Mouse (Mus musculus): Measurements from ENCODE around the gene Vsx2. TPM values are rescaled to one million over a fixed set of nuclear protein-coding genes. Genes with fewer than 3 reads are reported as not detected.
A peak's percentile ranks its signal among the peaks of the same experiment; 100 is the strongest.

Gene Vsx2
- polyA plus RNA-seq, 1 experiment: not detected

DNA sequence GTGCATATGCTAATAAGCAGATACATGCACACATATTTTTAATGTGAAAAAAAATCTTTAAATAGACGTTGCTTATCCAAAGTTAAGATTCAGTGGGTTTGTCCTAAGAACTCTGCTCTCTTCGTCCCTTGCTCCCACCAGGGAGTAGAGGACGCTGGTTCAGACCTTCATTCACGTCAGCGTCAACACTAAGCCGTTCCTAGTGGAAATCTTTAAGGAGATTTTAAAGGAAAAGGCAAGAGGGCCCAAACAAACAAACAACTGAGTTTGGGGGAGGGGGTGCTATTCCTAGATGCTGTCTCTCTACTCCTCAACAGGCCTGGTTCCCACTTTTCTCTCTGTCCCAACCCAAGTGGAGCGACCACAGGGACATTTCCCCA, 2.8 kb downstream of the Vsx2 start:
- TF ChIP-seq CTCF (IDR thresholded peaks at IDR 0.05; ENCODE audit: extremely low read depth, insufficient read depth, insufficient read length, insufficient replicate concordance) (no peak), POLR2A (IDR thresholded peaks at IDR 0.05; ENCODE audit: low read depth, low read length) (no peak)
- peaks cover 39% of the 10 kb centered on the region for H3K27me3 ChIP-seq (ENCODE audit: control insufficient read depth, insufficient read depth, low read length)
- 19% methylated on average over 7 of the region's 7 CpGs for WGBS
- no peaks in the 10 kb centered on the region for H3K36me3 ChIP-seq (ENCODE audit: control insufficient read depth, insufficient read depth, low read length)
- H3K27ac ChIP-seq (ENCODE audit: insufficient read depth, low read length): no peak overlapping the region
- no peak overlapping the region for H3K4me3 ChIP-seq (ENCODE audit: extremely low read depth, insufficient read depth, insufficient read length)
- DNase-seq (ENCODE audit: low read depth in 1 of 2, low spot score in 2 of 2): no peak
- H3K4me1 ChIP-seq (ENCODE audit: control insufficient read depth, insufficient read depth, insufficient read length): no peaks in the 10 kb centered on the region

DNA sequence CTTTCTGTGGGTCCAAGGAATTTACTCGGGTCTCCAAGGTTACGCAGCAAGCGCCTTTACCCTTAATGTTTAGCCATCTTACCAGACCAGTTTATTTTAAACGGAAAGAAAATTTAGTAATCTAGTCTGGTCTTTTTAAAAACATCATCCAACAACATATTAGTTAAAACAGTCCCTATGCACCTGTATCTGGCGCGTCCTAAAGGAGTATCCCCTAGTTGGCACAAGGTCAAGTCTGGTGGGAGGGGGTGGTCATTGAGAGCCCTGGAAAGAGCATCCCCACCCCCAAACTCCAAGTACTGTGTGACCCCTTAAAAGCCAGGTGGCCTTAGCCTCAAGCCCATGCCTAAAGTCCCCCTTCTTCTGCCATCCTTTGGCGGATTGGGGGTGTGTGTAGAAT, 3.5 kb downstream of the Vsx2 start:
- TF ChIP-seq CTCF (IDR thresholded peaks at IDR 0.05; ENCODE audit: extremely low read depth, insufficient read depth, insufficient read length, insufficient replicate concordance) (no peak), POLR2A (IDR thresholded peaks at IDR 0.05; ENCODE audit: low read depth, low read length) (no peak)
- WGBS: 41% methylated on average over 7 of the region's 7 CpGs
- Histone ChIP-seq H3K4me1 (ENCODE audit: control insufficient read depth, insufficient read depth, insufficient read length) (no peaks in the 10 kb centered on the region), H3K27ac (ENCODE audit: insufficient read depth, low read length) (no peak overlapping the region), H3K4me3 (ENCODE audit: extremely low read depth, insufficient read depth, insufficient read length) (no peak overlapping the region), H3K27me3 (ENCODE audit: control insufficient read depth, insufficient read depth, low read length) (peaks cover 39% of the 10 kb centered on the region), H3K36me3 (ENCODE audit: control insufficient read depth, insufficient read depth, low read length) (no peaks in the 10 kb centered on the region)
- no peak for DNase-seq (ENCODE audit: low read depth in 1 of 2, low spot score in 2 of 2)

DNA sequence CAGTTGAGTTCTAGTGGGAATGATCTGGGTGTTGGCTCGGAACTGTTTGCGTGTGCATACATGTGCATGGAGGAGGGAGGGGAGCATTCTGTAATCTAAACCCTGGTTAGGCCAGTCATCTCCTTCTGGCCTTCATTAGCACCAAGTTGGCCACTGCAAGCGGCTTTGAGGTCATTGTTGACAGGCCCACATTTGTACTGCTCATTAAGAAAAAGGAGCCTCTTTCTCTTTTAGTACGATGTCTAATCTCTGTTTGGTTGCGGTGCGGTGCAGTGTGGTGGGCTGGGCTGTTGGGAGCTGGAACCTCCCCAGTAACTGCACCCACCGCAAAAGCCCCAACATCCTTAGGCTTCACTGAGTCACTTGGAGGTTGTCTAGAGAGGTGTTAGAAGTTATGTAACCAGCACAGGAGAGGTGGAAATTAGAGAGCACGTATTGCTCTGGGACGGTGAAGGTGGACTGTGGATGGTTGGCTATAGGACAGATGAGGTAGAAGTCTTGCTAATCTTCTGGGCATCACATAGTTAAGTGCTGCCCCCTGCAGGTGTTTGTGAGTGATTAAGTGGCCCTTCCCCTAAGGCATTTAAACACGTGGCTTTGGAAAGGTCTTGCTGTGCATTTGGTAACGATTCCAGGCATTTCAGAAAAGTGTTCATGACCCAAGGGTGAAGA, 8.3 kb downstream of the Vsx2 start:
- peaks cover 8% of the 10 kb centered on the region; the same call in 1 of the 2 replicates for H3K27me3 ChIP-seq (ENCODE audit: control insufficient read depth, insufficient read depth, low read length)
- no peaks in the 10 kb centered on the region for H3K36me3 ChIP-seq (ENCODE audit: control insufficient read depth, insufficient read depth, low read length)
- H3K4me1 ChIP-seq (ENCODE audit: control insufficient read depth, insufficient read depth, insufficient read length): no peaks in the 10 kb centered on the region
- 77% methylated on average over 11 of the region's 11 CpGs for WGBS
- no peak overlapping the region for H3K4me3 ChIP-seq (ENCODE audit: extremely low read depth, insufficient read depth, insufficient read length)
- no peak for TF ChIP-seq CTCF (IDR thresholded peaks at IDR 0.05; ENCODE audit: extremely low read depth, insufficient read depth, insufficient read length, insufficient replicate concordance)
- no peak for TF ChIP-seq POLR2A (IDR thresholded peaks at IDR 0.05; ENCODE audit: low read depth, low read length)
- DNase-seq (ENCODE audit: low read depth in 1 of 2, low spot score in 2 of 2): no peak
- H3K27ac ChIP-seq (ENCODE audit: insufficient read depth, low read length): no peak overlapping the region

DNA sequence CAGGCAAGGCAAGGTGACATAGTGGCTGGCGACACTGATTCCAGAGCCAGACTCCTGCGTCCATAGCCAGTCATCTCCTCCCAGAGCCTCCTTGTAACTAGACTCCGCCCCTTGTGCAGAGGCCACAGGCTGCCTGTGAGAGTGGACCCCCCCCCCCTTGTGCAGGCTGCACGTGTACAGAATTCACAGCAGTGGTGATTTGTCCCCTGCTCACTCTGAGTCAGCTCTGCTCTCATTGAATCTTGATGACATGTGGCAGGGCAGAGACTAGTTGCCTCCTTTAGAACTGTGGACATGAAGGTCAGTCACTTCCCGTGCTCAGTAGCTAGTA, 8.8 kb downstream of the Vsx2 start:
- 51% methylated on average over 5 of the region's 5 CpGs for WGBS
- H3K4me1 ChIP-seq (ENCODE audit: control insufficient read depth, insufficient read depth, insufficient read length): no peaks in the 10 kb centered on the region
- H3K27me3 ChIP-seq (ENCODE audit: control insufficient read depth, insufficient read depth, low read length): peaks cover 6% of the 10 kb centered on the region; the same call in 1 of the 2 replicates
- no peak overlapping the region for H3K27ac ChIP-seq (ENCODE audit: insufficient read depth, low read length)
- no peak for DNase-seq (ENCODE audit: low read depth in 1 of 2, low spot score in 2 of 2)
- TF ChIP-seq CTCF (IDR thresholded peaks at IDR 0.05; ENCODE audit: extremely low read depth, insufficient read depth, insufficient read length, insufficient replicate concordance): no peak
- H3K4me3 ChIP-seq (ENCODE audit: extremely low read depth, insufficient read depth, insufficient read length): no peak overlapping the region
- H3K36me3 ChIP-seq (ENCODE audit: control insufficient read depth, insufficient read depth, low read length): no peaks in the 10 kb centered on the region

DNA sequence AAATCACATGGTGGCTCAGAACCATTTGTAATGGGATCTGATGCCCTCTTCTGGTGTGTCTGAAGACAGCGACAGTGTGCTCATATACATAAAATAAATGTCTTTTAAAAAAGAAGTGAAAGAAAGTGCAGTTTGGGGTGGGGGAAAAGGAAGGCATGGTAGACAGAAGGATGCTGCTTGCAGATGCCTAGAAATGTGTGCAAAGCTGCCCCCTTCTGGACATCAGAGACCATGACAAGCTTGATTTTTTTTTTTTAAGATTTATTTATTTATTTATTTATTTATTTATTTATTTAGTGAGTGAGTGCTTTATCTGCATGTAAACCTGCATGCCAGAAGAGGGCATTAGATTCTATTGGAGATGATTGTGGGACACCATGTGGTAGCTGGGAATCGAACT, 11.7 kb downstream of the Vsx2 start:
- Histone ChIP-seq H3K4me3 (ENCODE audit: extremely low read depth, insufficient read depth, insufficient read length) (no peak overlapping the region), H3K36me3 (ENCODE audit: control insufficient read depth, insufficient read depth, low read length) (no peaks in the 10 kb centered on the region), H3K27me3 (ENCODE audit: control insufficient read depth, insufficient read depth, low read length) (peaks cover 2% of the 10 kb centered on the region; the same call in 1 of the 2 replicates), H3K27ac (ENCODE audit: insufficient read depth, low read length) (no peak overlapping the region), H3K4me1 (ENCODE audit: control insufficient read depth, insufficient read depth, insufficient read length) (no peaks in the 10 kb centered on the region)
- 92% methylated on average over 2 of the region's 2 CpGs for WGBS
- TF ChIP-seq POLR2A (IDR thresholded peaks at IDR 0.05; ENCODE audit: low read depth, low read length) (no peak), CTCF (IDR thresholded peaks at IDR 0.05; ENCODE audit: extremely low read depth, insufficient read depth, insufficient read length, insufficient replicate concordance) (no peak)
- DNase-seq (ENCODE audit: low read depth in 1 of 2, low spot score in 2 of 2): no peak

DNA sequence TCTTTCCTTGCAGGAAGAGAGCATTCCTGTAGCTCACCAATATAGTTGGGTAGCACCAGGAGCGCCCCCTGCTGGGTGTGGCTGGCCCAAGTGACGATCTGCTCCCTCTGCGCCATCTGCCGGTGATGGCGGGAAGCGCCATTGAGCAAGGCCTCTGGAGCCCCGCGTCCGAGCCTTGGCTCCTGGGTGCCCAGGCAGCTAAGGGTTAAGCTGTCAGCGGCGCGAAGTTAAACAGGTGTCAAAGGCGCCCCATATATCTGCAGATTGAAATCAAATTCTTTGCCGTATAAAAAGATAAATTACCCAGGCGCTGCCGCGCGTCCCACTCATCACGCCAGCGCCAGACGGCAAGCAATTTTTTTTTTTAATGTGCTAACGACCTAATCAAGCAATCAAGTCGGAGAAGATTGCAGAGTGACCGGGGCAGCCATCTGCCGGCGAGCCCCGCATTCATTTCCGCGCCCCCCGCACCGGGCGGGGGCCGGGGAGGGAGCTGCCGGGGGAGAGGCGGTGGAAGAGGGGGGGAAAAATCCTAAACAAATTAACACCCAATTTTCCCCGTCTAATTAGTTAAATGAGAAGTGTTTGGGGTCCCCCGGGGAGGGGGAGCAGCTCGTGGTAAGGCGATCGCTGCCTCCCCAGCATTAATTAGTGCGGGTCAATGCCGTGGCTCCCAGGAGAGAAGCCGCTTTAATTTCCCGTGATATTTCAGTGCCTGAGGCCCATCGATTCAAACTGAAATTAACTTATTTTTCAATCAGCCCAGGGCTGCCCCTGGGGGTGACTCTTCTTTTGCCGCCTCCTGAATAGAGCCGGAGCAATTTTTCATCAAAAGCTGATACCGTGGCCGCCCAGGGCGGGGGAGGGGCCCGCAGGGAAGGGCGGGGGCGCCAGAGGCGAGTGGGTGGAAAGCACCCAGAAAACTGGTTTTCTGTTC, 20.5 kb downstream of the Vsx2 start:
- Histone ChIP-seq H3K36me3 (ENCODE audit: control insufficient read depth, insufficient read depth, low read length) (no peaks in the 10 kb centered on the region), H3K27me3 (ENCODE audit: control insufficient read depth, insufficient read depth, low read length) (peaks cover 4% of the 10 kb centered on the region; the same call in 1 of the 2 replicates), H3K27ac (ENCODE audit: insufficient read depth, low read length) (no peak overlapping the region), H3K4me3 (ENCODE audit: extremely low read depth, insufficient read depth, insufficient read length) (peak overlapping the region; percentile 51), H3K4me1 (ENCODE audit: control insufficient read depth, insufficient read depth, insufficient read length) (no peaks in the 10 kb centered on the region)
- TF ChIP-seq CTCF (IDR thresholded peaks at IDR 0.05; ENCODE audit: extremely low read depth, insufficient read depth, insufficient read length, insufficient replicate concordance): peak; percentile 100
- no peak for TF ChIP-seq POLR2A (IDR thresholded peaks at IDR 0.05; ENCODE audit: low read depth, low read length)
- WGBS: 2% methylated on average over 54 of the region's 54 CpGs
- peak; percentile 56 to 85 for DNase-seq (ENCODE audit: low read depth in 1 of 2, low spot score in 2 of 2)

Measured in spleen, adult 2 months (tissue).